Mouse (Mus musculus) thymus, postnatal 10 days (tissue): ENCODE data around the gene Fxr1.
"Not testable (repeated sequence)": the region's sequence is repeated elsewhere in the genome, so short reads cannot be mapped to it uniquely, and the experiment has no call there.

Source experiments
- DNase-seq, 2 experiments: peaks; one replicate each; pipeline ENCODE4 v3.0.0; 2021; ENCODE audit warnings: low spot score in 2 of 2

Fxr1 gene

GRCm38 (mm10) chr3:34041990-34042389, 22.2 kb downstream of the Fxr1 start:
- DNase-seq, result no peak

GRCm38 (mm10) chr3:34062352-34062751, 42.6 kb downstream of the Fxr1 start:
- no peak for DNase-seq

- not testable (repeated sequence) for DNase-seq
These were observed 49.2 kb downstream of the Fxr1 start for GRCm38 (mm10) chr3:34068943-34069342.

GRCm38 (mm10) chr3:34072726-34073125, 53.0 kb downstream of the Fxr1 start:
- no peak for DNase-seq

- no peak for DNase-seq
These were observed 56.5 kb downstream of the Fxr1 start for GRCm38 (mm10) chr3:34076058-34076759.

- peak; percentile 74 to 86 for DNase-seq
These were observed 61.3 kb downstream of the Fxr1 start, which contains the start of gene Dnajc19 for GRCm38 (mm10) chr3:34080900-34081662. TSS of gene Dnajc19 (minus strand) at chr3:34081321.

- DNase-seq, result no peak
These were observed 62.2 kb downstream of the Fxr1 start for GRCm38 (mm10) chr3:34081929-34082328.

- no peak for DNase-seq
These were observed 63.9 kb downstream of the Fxr1 start for GRCm38 (mm10) chr3:34083655-34084054.

- DNase-seq, result no peak
These were observed 83.1 kb downstream of the Fxr1 start for GRCm38 (mm10) chr3:34102891-34103290.

GRCm38 (mm10) chr3:34103902-34104672, 84.3 kb downstream of the Fxr1 start:
- no peak for DNase-seq

- no peak for DNase-seq
These were observed 86.7 kb downstream of the Fxr1 start for GRCm38 (mm10) chr3:34106421-34106820.

GRCm38 (mm10) chr3:34107631-34108030, 87.9 kb downstream of the Fxr1 start:
- no peak for DNase-seq

- DNase-seq, result no peak
These were observed 92.4 kb downstream of the Fxr1 start for GRCm38 (mm10) chr3:34111941-34112685.

- DNase-seq, result no peak
These were observed 96.1 kb downstream of the Fxr1 start for GRCm38 (mm10) chr3:34115806-34116205.

GRCm38 (mm10) chr3:34119869-34120268, 100.1 kb downstream of the Fxr1 start:
- DNase-seq, result no peak
